ENCODE assay signal across 8 mouse cellular contexts in the genomic region with DNA sequence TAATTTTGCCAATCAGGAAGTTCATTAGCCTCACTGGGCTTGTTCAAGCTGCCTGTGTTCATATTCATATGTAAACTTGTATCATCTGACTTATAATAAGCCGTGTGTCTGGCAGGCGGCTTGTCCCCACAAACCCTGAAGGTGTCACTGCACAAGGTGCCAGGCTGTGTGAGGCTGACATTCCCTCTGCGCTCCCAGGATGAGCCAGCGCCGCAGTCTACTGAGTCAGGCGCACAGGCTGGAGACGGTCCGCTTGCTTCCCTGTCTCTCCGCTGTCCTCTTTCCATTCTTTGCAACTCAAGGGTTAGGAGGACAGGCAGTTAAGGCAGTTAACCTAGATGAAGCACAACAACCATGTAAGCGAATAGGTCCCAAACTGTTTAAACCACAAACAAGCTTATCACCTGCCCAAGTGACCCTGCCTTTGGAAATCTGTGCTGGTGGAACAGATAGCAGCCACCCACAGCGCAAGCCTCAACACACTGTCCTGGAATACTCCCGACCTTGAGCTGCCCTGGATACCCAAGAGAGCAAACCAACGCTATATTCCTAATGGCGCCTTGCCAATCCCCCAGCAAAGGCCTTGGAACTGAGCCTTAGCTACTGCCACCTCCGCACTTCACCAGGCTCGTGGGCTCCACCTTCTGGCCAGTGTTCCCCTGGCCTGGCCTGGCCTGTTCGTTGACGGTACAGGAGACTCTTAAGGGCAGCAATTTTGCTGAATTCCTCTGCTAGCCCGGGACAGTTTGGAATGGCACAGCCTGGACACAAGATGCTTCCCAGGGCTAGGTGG. TPM values are rescaled to one million over a fixed set of nuclear protein-coding genes. Genes with fewer than 3 reads are reported as not detected.
DNase-seq lines count a peak whose midpoint lies in the region; ATAC-seq and TF ChIP-seq lines count a peak whose summit lies in the region.

No protein-coding gene starts in this region.

- TF ChIP-seq RAD21 in MEL (IDR thresholded peaks at IDR 0.05; ENCODE audit: low read depth, low read length) = peak; percentile 75

- H3K36me3 ChIP-seq in MEL (ENCODE audit: control insufficient read depth in 1 of 2, insufficient read depth in 2 of 2, low read length in 2 of 2) = no peaks in the 10 kb centered on the region
- H3K36me3 ChIP-seq in forebrain, postnatal 0 days (ENCODE audit: insufficient read depth) = no peaks in the 10 kb centered on the region

- no peak overlapping the region for H3K9ac ChIP-seq in MEL (ENCODE audit: control insufficient read depth, low read depth, low read length, poor library complexity, severe bottlenecking)
- no peak overlapping the region for H3K9ac ChIP-seq in forebrain, postnatal 0 days

- H3K27ac ChIP-seq in MEL (ENCODE audit: control insufficient read depth, low read depth, low read length) = no peak overlapping the region
- no peak overlapping the region for H3K27ac ChIP-seq in forebrain, postnatal 0 days (ENCODE audit: low read depth, low read length)
- H3K27ac ChIP-seq in layer of hippocampus, adult 2 months = no peak overlapping the region

- H3K27me3 ChIP-seq in MEL (ENCODE audit: control insufficient read depth in 1 of 2, insufficient read depth in 2 of 2, low read length in 2 of 2) = peaks cover 8 to 16% of the 10 kb centered on the region in 2 experiments
- H3K27me3 ChIP-seq in forebrain, postnatal 0 days (ENCODE audit: insufficient read depth, low read length) = no peaks in the 10 kb centered on the region

- H3K79me2 ChIP-seq in MEL (ENCODE audit: control insufficient read depth, insufficient read depth, low read length, poor library complexity) = no peaks in the 10 kb centered on the region

- peak; percentile 71 for ATAC-seq in forebrain, postnatal 0 days

- 0 out of 4 replicates have a peak, but pooled peaks cover 0 to under 1% of the 10 kb centered on the region in 2 experiments for H3K4me1 ChIP-seq in MEL (ENCODE audit: control insufficient read depth in 1 of 2, insufficient read depth in 2 of 2, low read length in 2 of 2)
- H3K4me1 ChIP-seq in forebrain, postnatal 0 days (ENCODE audit: insufficient read depth) = no peaks in the 10 kb centered on the region
- peaks cover 5% of the 10 kb centered on the region for H3K4me1 ChIP-seq in lung, adult 2 months (ENCODE audit: control insufficient read depth, insufficient read depth, low read length)

- DNase-seq in MEL (ENCODE audit: low read depth, low spot score) = peak; percentile 72
- DNase-seq in cerebellum, adult 18-20 months = peak; percentile 80 to 82
- DNase-seq in forebrain, postnatal 0 days = peak; percentile 62
- peak; percentile 96 for DNase-seq in heart, postnatal 4 days
- peak; percentile 56 to 81 for DNase-seq in layer of hippocampus, adult 2 months (ENCODE audit: low spot score in 2 of 2)
- DNase-seq in lung, adult 2 months = peak; percentile 89
- DNase-seq in ovary, adult 18-20 months (ENCODE audit: low spot score) = peak; percentile 93
- DNase-seq in thymus, postnatal 0 days (ENCODE audit: low spot score) = peak; percentile 66

- 58% methylated on average over 19 of the region's 19 CpGs for WGBS in forebrain, postnatal 0 days
- 41% methylated on average over 19 of the region's 19 CpGs for WGBS in lung, adult 2 months

- no peak for TF ChIP-seq EP300 in MEL (IDR thresholded peaks at IDR 0.05; ENCODE audit: low read depth in 1 of 2, low read length in 2 of 2)

- TF ChIP-seq CTCF in MEL (IDR thresholded peaks at IDR 0.05 in 2 of 3, conservative IDR thresholded peaks at IDR 0.05 in 1 of 3; ENCODE audit: control insufficient read depth in 1 of 3, insufficient read depth in 1 of 3, low read depth in 2 of 3, low read length in 3 of 3, poor library complexity in 1 of 3, severe bottlenecking in 1 of 3) = peak; percentile 65 to 90 (median 85)
- TF ChIP-seq CTCF in forebrain, postnatal 0 days (IDR thresholded peaks at IDR 0.05; ENCODE audit: low read depth) = peak; percentile 76
- peak; percentile 96 for TF ChIP-seq CTCF in layer of hippocampus, adult 2 months (conservative IDR thresholded peaks at IDR 0.05)
- TF ChIP-seq CTCF in lung, adult 2 months (IDR thresholded peaks at IDR 0.05; ENCODE audit: insufficient read depth, low read length) = peak; percentile 92

- no peak overlapping the region for H3K4me3 ChIP-seq in MEL (ENCODE audit: control insufficient read depth in 1 of 2, insufficient read depth in 1 of 2, low read depth in 2 of 2, low read length in 2 of 2)
- H3K4me3 ChIP-seq in forebrain, postnatal 0 days (ENCODE audit: low read depth, low read length) = no peak overlapping the region
- no peak overlapping the region for H3K4me3 ChIP-seq in layer of hippocampus, adult 2 months
- no peak overlapping the region for H3K4me3 ChIP-seq in lung, adult 2 months (replicated peaks; ENCODE audit: extremely low read depth, low read depth, low read length)

- H3K9me3 ChIP-seq in MEL (replicated peaks; ENCODE audit: insufficient read depth, low read length) = no peaks in the 10 kb centered on the region
- no peaks in the 10 kb centered on the region for H3K9me3 ChIP-seq in forebrain, postnatal 0 days (ENCODE audit: low read length)

- no peak for TF ChIP-seq POLR2A in MEL (IDR thresholded peaks at IDR 0.05; ENCODE audit: control insufficient read depth in 1 of 2, insufficient read depth in 1 of 2, low read depth in 1 of 2, low read length in 2 of 2, poor library complexity in 1 of 2)
- TF ChIP-seq POLR2A in lung, adult 2 months (IDR thresholded peaks at IDR 0.05; ENCODE audit: borderline replicate concordance, extremely low read depth, low read depth, low read length) = no peak

- H3K4me2 ChIP-seq in forebrain, postnatal 0 days (ENCODE audit: low read depth) = no peak overlapping the region

TF ChIP-seq in MEL, 35 proteins besides CTCF, POLR2A, EP300 and RAD21:
- TF ChIP-seq MYB (IDR thresholded peaks at IDR 0.05; ENCODE audit: low read depth, low read length) (no peak; the same call in 1 of the 2 replicates), ZC3H11A (IDR thresholded peaks at IDR 0.05; ENCODE audit: low read depth, low read length) (peak; percentile 79), MAFK (IDR thresholded peaks at IDR 0.05; ENCODE audit: borderline replicate concordance, low read depth, low read length) (peak; percentile 78; the same call in 1 of the 2 replicates), SMC3 (IDR thresholded peaks at IDR 0.05; ENCODE audit: low read depth, low read length) (peak; percentile 98)

RNA-seq across cellular contexts. Expression of a gene that starts 45.3 kb away (rescaled TPM):
- not detected in 2 replicates for total RNA-seq in MEL (2012; rRNA removed)
- polyA plus RNA-seq in MEL (2012; ENCODE audit: insufficient read depth in 1 of 2, insufficient read length in 2 of 2, low read depth in 1 of 2, low replicate concordance in 2 of 2, missing spikeins in 1 of 2) = not detected
- not detected in 2 replicates for total RNA-seq in forebrain, postnatal 0 days (2014; rRNA removed)
- polyA plus RNA-seq in forebrain, postnatal 0 days (2015; fragmentation: Nextera tagmentation; extraction: Ambion mirVana) = not detected in 2 replicates
- not detected for total RNA-seq in heart, postnatal 4 days (2021)
- not detected for total RNA-seq in layer of hippocampus, adult 2 months (2021)
- not detected in 2 replicates for polyA plus RNA-seq in lung, adult 2 months (2012; rRNA removed)
- 0.13 and 0.25 TPM in 2 replicates for polyA plus RNA-seq in thymus, postnatal 0 days (2015; fragmentation: Nextera tagmentation; extraction: Ambion mirVana)
